Mouse (Mus musculus): Measurements from ENCODE around the gene Cbr2. TPM values are rescaled to one million over a fixed set of nuclear protein-coding genes. Genes with fewer than 3 reads are reported as not detected.

Gene Cbr2
- polyA plus RNA-seq, 1 experiment from 2014 or later = 0.32 TPM

DNA sequence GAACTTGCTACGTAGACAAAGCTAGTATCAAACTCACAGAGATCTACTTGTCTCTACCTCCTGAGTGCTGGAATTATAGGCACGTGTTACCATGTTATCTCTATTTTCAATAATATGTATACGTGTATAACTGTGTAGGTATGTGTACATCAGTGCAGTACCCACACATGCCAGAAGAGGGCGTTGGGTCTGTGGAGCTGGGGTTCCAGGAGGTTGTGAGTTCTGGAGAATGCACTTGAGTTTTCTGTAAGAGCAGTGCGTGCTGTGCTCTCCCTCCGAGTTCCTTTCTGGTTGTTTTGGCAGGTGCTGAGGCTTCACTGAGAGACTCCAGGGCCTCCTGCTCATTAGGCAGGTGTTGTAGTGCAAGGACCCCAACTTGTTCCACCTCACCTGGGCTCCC, 35.3 kb downstream of the Cbr2 start:
- peaks cover 10% of the 10 kb centered on the region; the same call in 1 of the 2 replicates for H3K36me3 ChIP-seq (ENCODE audit: control insufficient read depth, insufficient read depth, low read length)
- H3K9ac ChIP-seq (ENCODE audit: low read depth, low read length) = no peak overlapping the region
- no peak overlapping the region for H3K4me2 ChIP-seq
- no peaks in the 10 kb centered on the region for H3K27me3 ChIP-seq (replicated peaks; ENCODE audit: control insufficient read depth, insufficient read depth, low read length)
- H3K27ac ChIP-seq (ENCODE audit: low read depth, low read length) = no peak overlapping the region
- ATAC-seq (replicated peaks; ENCODE audit: low FRiP score) (no peak), DNase-seq (ENCODE audit: low spot score) (no peak)
- peaks cover 4% of the 10 kb centered on the region; the same call in 1 of the 2 replicates for H3K9me3 ChIP-seq (ENCODE audit: control insufficient read depth, low read length)
- no peak overlapping the region for H3K4me3 ChIP-seq (ENCODE audit: low read depth, low read length)
- 88% methylated on average over 6 of the region's 6 CpGs for WGBS
- H3K4me1 ChIP-seq (replicated peaks; ENCODE audit: control insufficient read depth, insufficient read depth, low read length) = 0 out of 2 replicates have a peak, but pooled peaks cover 3% of the 10 kb centered on the region

DNA sequence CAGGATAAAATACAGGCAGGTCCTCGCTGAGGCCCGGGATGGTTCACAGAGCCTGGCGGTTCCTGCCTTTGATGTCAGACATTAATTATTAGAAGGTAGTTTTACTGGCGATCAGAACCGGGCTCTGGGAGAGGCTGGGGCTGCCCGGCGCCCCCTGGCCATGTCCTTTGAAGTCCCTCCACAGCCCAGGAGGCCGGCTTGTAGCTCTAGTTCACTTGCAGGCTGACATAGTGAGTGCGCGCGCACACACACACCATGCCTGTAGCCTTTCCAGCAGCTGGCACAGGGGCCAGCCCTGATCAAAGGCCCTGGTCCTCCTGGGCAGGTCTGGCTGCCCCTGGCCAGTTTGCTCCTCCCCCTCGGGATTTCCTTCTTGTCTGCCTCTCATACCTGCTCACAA, 36.3 kb downstream of the Cbr2 start:
- ATAC-seq (replicated peaks; ENCODE audit: low FRiP score) (no peak), DNase-seq (ENCODE audit: low spot score) (no peak)
- Histone ChIP-seq H3K27me3 (replicated peaks; ENCODE audit: control insufficient read depth, insufficient read depth, low read length) (no peaks in the 10 kb centered on the region), H3K9me3 (ENCODE audit: control insufficient read depth, low read length) (peaks cover 4% of the 10 kb centered on the region; the same call in 1 of the 2 replicates), H3K9ac (ENCODE audit: low read depth, low read length) (no peak overlapping the region), H3K4me2 (no peak overlapping the region), H3K36me3 (ENCODE audit: control insufficient read depth, insufficient read depth, low read length) (peaks cover 6% of the 10 kb centered on the region; the same call in 1 of the 2 replicates), H3K4me3 (ENCODE audit: low read depth, low read length) (no peak overlapping the region), H3K27ac (ENCODE audit: low read depth, low read length) (no peak overlapping the region), H3K4me1 (replicated peaks; ENCODE audit: control insufficient read depth, insufficient read depth, low read length) (0 out of 2 replicates have a peak, but pooled peaks cover 3% of the 10 kb centered on the region)
- WGBS = 64% methylated on average over 12 of the region's 12 CpGs

DNA sequence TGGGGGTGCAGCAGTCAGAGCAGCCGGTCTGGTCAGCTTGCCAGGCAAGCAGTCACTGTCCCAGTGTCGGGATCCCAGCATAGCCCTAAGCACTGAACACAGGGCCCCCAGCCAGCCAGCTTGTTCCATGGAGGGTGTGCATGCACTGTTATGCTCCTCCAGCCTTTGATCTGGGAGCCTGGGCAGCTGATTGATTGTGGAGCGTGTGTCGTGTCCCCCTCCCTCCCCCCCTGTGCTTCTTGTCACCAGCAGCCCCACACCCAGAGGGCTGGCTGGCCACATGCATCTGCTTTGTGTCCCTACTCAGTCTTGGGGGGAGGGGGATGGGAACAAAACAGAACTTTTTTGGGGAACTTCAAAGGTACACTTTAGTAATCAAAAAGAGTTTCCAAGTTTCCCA, 36.7 kb downstream of the Cbr2 start:
- Histone ChIP-seq H3K9me3 (ENCODE audit: control insufficient read depth, low read length) (peaks cover 4% of the 10 kb centered on the region; the same call in 1 of the 2 replicates), H3K27ac (ENCODE audit: low read depth, low read length) (no peak overlapping the region), H3K4me1 (replicated peaks; ENCODE audit: control insufficient read depth, insufficient read depth, low read length) (0 out of 2 replicates have a peak, but pooled peaks cover 3% of the 10 kb centered on the region), H3K27me3 (replicated peaks; ENCODE audit: control insufficient read depth, insufficient read depth, low read length) (no peaks in the 10 kb centered on the region), H3K36me3 (ENCODE audit: control insufficient read depth, insufficient read depth, low read length) (peaks cover 6% of the 10 kb centered on the region; the same call in 1 of the 2 replicates), H3K9ac (ENCODE audit: low read depth, low read length) (no peak overlapping the region), H3K4me3 (ENCODE audit: low read depth, low read length) (no peak overlapping the region), H3K4me2 (no peak overlapping the region)
- DNase-seq (ENCODE audit: low spot score) = no peak
- no peak for ATAC-seq (replicated peaks; ENCODE audit: low FRiP score)
- 54% methylated on average over 4 of the region's 4 CpGs for WGBS

DNA sequence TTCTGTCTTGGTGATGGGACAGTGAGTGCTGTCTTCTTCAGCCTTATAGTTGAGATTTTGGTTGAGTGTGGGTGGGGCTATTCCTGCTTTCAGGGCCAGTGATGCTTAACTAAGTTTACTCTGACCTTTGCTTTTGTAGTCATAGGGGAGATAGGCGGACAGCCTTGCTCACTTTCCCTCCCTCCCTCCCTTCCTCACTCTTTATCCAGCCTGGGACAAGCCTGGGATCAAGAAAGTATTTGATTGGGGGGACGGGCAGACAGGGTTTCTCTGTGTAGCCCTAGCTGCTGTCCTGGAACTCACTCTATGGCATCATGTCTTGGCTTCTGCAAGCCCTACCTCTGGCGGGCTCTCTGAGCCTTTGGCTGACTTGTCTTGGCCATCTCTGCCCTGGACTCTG, 38.5 kb downstream of the Cbr2 start:
- 81% methylated on average over 3 of the region's 3 CpGs for WGBS
- H3K4me3 ChIP-seq (ENCODE audit: low read depth, low read length) = no peak overlapping the region
- peaks cover 10% of the 10 kb centered on the region; the same call in 1 of the 2 replicates for H3K36me3 ChIP-seq (ENCODE audit: control insufficient read depth, insufficient read depth, low read length)
- H3K9me3 ChIP-seq (ENCODE audit: control insufficient read depth, low read length) = peaks cover 4% of the 10 kb centered on the region; the same call in 1 of the 2 replicates
- H3K27me3 ChIP-seq (replicated peaks; ENCODE audit: control insufficient read depth, insufficient read depth, low read length) = no peaks in the 10 kb centered on the region
- H3K4me2 ChIP-seq = no peak overlapping the region
- 0 out of 2 replicates have a peak, but pooled peaks cover 3% of the 10 kb centered on the region for H3K4me1 ChIP-seq (replicated peaks; ENCODE audit: control insufficient read depth, insufficient read depth, low read length)
- H3K9ac ChIP-seq (ENCODE audit: low read depth, low read length) = no peak overlapping the region
- no peak for ATAC-seq (replicated peaks; ENCODE audit: low FRiP score)
- DNase-seq (ENCODE audit: low spot score) = no peak
- no peak overlapping the region for H3K27ac ChIP-seq (ENCODE audit: low read depth, low read length)

DNA sequence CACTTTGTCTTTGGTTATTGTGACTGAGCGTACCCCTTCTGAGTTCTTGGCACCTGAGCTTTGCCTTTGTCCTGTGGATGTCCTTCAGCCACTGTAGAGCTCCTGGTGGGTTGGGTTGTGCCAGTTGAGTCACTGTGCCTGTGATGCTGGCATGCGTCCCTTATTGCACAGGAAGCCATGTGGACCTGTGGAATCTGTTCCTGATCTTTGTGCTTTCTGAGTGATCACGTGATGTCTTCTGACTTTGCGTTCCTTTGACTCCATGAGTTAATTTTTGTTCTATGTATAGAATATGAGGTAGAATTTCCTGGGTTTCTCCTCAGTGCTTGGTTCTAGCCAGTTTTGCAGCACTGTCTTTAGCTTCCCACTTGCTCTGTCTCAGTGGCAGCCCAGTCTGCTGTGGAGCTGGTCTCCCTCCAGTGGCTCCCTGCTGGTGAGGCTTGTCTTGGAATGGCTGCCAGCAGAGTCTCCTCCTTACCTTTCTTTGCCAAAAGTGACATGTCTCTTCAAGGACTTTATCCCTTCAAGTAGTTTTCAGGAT, 39.4 kb downstream of the Cbr2 start:
- Histone ChIP-seq H3K4me2 (no peak overlapping the region), H3K4me1 (replicated peaks; ENCODE audit: control insufficient read depth, insufficient read depth, low read length) (0 out of 2 replicates have a peak, but pooled peaks cover 3% of the 10 kb centered on the region), H3K27me3 (replicated peaks; ENCODE audit: control insufficient read depth, insufficient read depth, low read length) (no peaks in the 10 kb centered on the region), H3K4me3 (ENCODE audit: low read depth, low read length) (no peak overlapping the region), H3K36me3 (ENCODE audit: control insufficient read depth, insufficient read depth, low read length) (peaks cover 10% of the 10 kb centered on the region; the same call in 1 of the 2 replicates), H3K27ac (ENCODE audit: low read depth, low read length) (no peak overlapping the region), H3K9me3 (ENCODE audit: control insufficient read depth, low read length) (peaks cover 4% of the 10 kb centered on the region; the same call in 1 of the 2 replicates), H3K9ac (ENCODE audit: low read depth, low read length) (no peak overlapping the region)
- DNase-seq (ENCODE audit: low spot score) = no peak
- no peak for ATAC-seq (replicated peaks; ENCODE audit: low FRiP score)
- WGBS = 89% methylated on average over 4 of the region's 4 CpGs

DNA sequence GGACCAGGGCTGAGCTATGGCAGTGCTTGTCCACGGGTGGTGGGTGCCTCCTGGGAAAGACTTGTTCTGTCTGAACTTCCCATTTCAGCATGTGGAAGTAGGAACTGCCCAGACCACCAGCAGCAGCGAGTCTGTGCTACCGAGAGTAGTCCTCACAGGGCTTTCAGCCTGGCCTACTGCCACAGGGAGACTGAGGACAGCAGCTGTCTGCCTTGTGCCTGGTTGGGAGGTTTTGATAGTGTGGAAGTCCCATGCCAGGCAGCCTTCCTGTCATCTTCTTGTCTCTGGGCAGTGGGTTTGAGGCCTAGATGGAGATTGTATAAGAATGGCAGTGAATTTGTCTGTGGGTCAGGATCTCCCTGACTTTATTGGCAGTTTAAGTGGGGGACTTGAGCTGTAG, 42.5 kb downstream of the Cbr2 start:
- Histone ChIP-seq H3K9me3 (ENCODE audit: control insufficient read depth, low read length) (no peaks in the 10 kb centered on the region), H3K27ac (ENCODE audit: low read depth, low read length) (no peak overlapping the region), H3K9ac (ENCODE audit: low read depth, low read length) (no peak overlapping the region), H3K27me3 (replicated peaks; ENCODE audit: control insufficient read depth, insufficient read depth, low read length) (no peaks in the 10 kb centered on the region), H3K4me3 (ENCODE audit: low read depth, low read length) (no peak overlapping the region), H3K4me2 (no peak overlapping the region), H3K4me1 (replicated peaks; ENCODE audit: control insufficient read depth, insufficient read depth, low read length) (no peaks in the 10 kb centered on the region), H3K36me3 (ENCODE audit: control insufficient read depth, insufficient read depth, low read length) (peaks cover 11% of the 10 kb centered on the region; the same call in 1 of the 2 replicates)
- WGBS = 66% methylated on average over 3 of the region's 3 CpGs
- no peak for ATAC-seq (replicated peaks; ENCODE audit: low FRiP score)
- DNase-seq (ENCODE audit: low spot score) = no peak

DNA sequence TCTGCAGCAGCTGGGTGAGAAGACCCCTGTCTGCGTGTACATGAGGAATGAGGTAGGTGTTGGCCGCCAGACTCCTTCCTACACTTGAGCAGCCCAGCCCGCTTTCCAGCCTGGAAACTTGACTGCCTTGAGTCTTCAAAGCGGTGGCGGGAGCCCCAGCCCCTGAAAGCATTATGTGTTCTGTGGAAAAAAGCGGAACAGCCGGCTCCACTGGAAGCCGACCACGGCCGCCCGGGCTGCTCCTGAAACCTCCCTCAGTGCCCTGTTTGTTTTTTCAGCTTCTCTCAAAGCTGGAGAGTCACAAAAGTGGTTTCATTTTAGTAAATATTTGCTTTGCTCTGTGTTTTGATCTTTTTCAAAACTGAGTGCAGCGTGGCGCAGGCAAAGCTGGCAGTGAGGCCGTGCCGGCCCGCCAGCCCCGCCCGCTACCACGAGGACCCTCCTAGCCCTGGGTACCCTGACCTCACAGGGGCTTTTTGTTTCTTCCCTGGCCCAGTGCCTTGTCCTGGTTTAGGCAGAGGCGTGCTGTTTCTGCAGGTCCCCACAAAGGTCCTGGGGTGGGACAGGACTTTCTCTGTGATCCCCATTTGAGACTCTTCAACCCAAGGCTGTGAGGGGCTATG, 45.2 kb downstream of the Cbr2 start:
- Histone ChIP-seq H3K27ac (ENCODE audit: low read depth, low read length) (no peak overlapping the region), H3K9ac (ENCODE audit: low read depth, low read length) (no peak overlapping the region), H3K4me3 (ENCODE audit: low read depth, low read length) (no peak overlapping the region), H3K4me2 (no peak overlapping the region), H3K4me1 (replicated peaks; ENCODE audit: control insufficient read depth, insufficient read depth, low read length) (no peaks in the 10 kb centered on the region), H3K27me3 (replicated peaks; ENCODE audit: control insufficient read depth, insufficient read depth, low read length) (no peaks in the 10 kb centered on the region), H3K9me3 (ENCODE audit: control insufficient read depth, low read length) (no peaks in the 10 kb centered on the region), H3K36me3 (ENCODE audit: control insufficient read depth, insufficient read depth, low read length) (peaks cover 11% of the 10 kb centered on the region; the same call in 1 of the 2 replicates)
- DNase-seq (ENCODE audit: low spot score) (no peak), ATAC-seq (replicated peaks; ENCODE audit: low FRiP score) (no peak)
- 88% methylated on average over 20 of the region's 20 CpGs for WGBS

DNA sequence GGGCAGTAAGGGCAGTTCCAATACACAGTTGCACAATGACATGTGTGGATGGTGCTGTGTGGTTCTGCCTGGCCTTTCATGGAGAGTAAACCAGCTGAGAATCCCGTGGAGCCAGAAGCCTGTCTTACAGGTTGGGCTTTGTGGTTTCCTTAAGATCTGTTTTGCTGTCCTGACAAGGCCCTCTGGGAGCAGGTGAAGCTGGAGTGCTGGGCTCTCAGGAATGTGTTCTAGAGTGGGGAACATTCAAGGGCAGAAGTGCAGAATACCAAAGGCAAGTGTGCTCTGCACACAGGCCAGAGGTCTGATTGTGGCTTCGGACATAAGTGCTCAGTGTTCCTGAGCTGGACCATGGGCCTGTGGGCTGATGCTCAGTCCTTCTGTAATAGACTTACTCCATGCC, 47.3 kb downstream of the Cbr2 start:
- Histone ChIP-seq H3K27ac (ENCODE audit: low read depth, low read length) (no peak overlapping the region), H3K9me3 (ENCODE audit: control insufficient read depth, low read length) (no peaks in the 10 kb centered on the region), H3K4me1 (replicated peaks; ENCODE audit: control insufficient read depth, insufficient read depth, low read length) (no peaks in the 10 kb centered on the region), H3K9ac (ENCODE audit: low read depth, low read length) (no peak overlapping the region), H3K36me3 (ENCODE audit: control insufficient read depth, insufficient read depth, low read length) (peaks cover 15% of the 10 kb centered on the region), H3K27me3 (replicated peaks; ENCODE audit: control insufficient read depth, insufficient read depth, low read length) (no peaks in the 10 kb centered on the region), H3K4me3 (ENCODE audit: low read depth, low read length) (no peak overlapping the region), H3K4me2 (no peak overlapping the region)
- no peak for DNase-seq (ENCODE audit: low spot score)
- no peak for ATAC-seq (replicated peaks; ENCODE audit: low FRiP score)
- 90% methylated on average over 2 of the region's 2 CpGs for WGBS

DNA sequence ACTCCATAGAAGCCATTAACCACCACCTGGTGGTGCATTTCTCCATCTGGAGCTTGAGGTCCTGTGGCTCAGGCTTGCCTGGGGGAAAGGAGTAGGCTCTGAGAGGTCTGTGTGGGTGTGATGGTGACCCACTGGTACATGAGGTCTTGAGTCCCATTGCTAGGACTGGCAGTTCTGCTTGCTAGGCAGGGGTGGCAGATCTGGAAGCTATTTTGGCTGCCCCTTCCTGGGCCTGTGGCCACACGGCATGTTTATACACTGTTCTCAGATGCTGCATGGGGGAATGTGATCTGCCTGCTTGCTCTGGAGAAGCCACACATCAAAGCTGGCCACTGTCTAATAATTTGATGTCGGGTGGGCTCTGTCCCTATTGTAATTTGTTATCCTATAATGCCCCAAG, 47.8 kb downstream of the Cbr2 start:
- Histone ChIP-seq H3K27ac (ENCODE audit: low read depth, low read length) (no peak overlapping the region), H3K4me1 (replicated peaks; ENCODE audit: control insufficient read depth, insufficient read depth, low read length) (no peaks in the 10 kb centered on the region), H3K27me3 (replicated peaks; ENCODE audit: control insufficient read depth, insufficient read depth, low read length) (no peaks in the 10 kb centered on the region), H3K9ac (ENCODE audit: low read depth, low read length) (no peak overlapping the region), H3K9me3 (ENCODE audit: control insufficient read depth, low read length) (no peaks in the 10 kb centered on the region), H3K4me3 (ENCODE audit: low read depth, low read length) (no peak overlapping the region), H3K4me2 (no peak overlapping the region), H3K36me3 (ENCODE audit: control insufficient read depth, insufficient read depth, low read length) (peaks cover 12% of the 10 kb centered on the region)
- 86% methylated on average over 2 of the region's 2 CpGs for WGBS
- ATAC-seq (replicated peaks; ENCODE audit: low FRiP score) (no peak), DNase-seq (ENCODE audit: low spot score) (no peak)

All from liver, embryonic 11.5 days (tissue).